Mouse (Mus musculus): ENCODE results near the gene Tarsl2. TPM values are rescaled to one million over a fixed set of nuclear protein-coding genes. Genes with fewer than 3 reads are reported as not detected.

The Tarsl2 gene
- 10 to 100 TPM; 40.1 to 41.8 (median 40.6) TPM for total RNA-seq (2022)

DNA sequence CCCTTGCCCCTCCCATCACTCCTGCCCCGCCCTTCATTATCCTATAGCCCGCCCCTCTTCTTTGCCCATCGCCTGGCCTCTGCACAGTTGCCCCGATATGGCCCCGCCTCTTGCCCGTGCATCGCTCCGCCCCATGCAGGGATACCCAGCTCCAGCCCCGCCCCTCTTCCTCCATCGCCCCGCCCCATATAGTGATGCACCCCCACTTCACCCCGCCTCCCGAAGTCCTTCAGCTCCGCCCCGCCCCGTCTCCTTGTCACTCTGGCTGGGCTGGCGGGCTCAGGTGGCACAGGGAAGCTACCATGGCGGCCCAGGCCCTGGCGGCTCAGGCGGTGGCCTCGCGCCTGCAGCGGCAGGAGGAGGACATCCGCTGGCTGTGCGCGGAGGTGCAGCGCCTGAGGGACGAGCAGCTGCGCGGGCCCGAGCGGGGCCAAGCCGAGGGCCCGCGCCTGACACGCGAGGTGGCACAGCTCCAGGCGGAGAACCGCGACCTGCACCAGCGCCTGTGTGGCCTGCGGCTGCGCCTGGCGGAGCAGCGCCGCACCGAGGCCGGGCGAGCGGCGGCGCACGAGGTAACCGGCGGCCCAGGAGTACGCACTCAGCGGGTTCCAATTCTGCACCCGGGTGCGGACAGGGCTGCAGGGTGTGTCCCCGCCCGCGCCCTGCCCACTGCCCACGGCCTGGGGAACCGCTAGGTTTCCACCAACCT is at the start of gene Tarsl2:
Tarsl2 (plus strand) TSS at position 256 of the 709 bp plus-strand sequence.
- peak; percentile 86 to 94 for DNase-seq (ENCODE audit: low spot score in 2 of 2)

DNA sequence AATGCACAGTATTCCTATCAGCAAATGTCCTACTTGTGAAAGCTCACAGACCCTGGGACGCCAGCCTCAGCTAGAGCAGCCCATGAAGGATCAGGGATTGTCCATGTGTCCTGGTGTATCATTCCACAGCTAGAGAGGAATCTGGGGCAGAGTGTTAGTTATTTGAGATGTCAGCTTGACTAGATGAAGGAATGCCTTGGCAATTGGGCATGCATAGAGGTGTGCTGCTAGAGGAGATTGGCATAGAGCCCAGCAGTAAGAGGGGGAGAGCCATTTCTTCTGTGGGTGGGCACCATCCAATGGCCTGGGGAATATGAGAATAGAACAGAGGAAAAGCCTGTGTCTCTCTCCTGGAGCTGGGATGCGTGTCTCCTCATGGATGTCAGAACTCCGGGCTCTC is 38.6 kb upstream of the Tarsl2 start:
- peak in 1 of 2 experiments; percentile 28 for DNase-seq (ENCODE audit: low spot score in 2 of 2)

DNA sequence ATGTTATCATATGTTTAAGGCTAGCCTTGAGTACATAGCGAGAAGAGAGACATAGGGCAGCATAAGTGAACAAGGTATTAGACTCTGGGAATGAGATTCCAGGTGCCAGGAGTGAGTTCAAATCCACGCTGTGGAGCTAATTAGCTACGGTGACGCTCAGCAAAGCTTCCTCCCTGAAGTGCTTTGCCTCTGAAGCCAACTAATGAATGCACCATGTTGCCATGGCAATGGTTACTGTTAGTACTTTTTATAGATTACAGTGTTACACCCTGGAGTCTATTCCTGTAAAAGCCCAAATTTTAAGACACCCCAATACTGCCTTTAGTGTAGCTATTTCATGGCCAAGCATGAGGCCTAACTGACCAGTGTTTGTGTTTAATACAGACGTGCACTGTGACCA is 37.7 kb upstream of the Tarsl2 start:
- DNase-seq (ENCODE audit: low spot score in 2 of 2), result no peak

DNA sequence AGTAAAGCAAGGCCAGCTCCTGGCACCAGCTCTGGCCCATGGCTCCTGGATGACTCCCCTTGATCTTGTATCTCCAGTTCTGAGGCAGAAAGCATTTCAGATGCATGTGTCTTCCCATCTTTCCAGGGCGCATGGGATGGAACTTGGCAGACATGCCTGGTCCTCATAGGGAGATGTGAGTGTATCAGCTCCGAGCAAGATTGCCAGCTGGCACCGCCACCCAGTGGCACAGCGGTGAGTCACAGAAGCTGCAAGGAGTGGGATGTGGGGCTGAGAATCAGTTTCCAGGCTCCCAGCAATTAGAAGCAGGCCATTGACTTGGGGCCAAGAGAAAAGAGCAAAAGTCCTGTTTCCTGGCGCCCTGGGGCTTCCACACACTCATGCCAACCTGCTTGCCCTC is 34.5 kb upstream of the Tarsl2 start:
- peak; percentile 40 to 88 for DNase-seq (ENCODE audit: low spot score in 2 of 2)

DNA sequence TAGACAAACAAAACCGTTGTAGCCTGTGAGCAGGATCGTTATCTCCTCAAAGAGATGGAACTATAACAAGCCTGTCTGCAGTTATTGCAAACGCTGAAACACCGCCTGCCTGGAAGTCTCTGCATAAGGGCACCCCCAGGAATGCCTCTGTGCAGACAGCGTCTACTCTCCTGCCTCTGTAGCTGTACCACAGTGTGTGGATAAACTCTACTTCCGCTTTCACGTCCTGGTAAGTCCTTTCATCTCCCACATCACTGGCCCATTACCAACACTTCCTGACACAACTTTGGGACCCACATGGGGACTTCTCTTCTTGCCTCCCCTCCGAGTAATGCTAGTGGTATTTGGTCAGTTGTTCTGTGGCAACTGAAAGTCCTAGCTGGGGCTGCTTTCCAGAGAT is 34.0 kb upstream of the Tarsl2 start:
- DNase-seq (ENCODE audit: low spot score in 2 of 2), result no peak

DNA sequence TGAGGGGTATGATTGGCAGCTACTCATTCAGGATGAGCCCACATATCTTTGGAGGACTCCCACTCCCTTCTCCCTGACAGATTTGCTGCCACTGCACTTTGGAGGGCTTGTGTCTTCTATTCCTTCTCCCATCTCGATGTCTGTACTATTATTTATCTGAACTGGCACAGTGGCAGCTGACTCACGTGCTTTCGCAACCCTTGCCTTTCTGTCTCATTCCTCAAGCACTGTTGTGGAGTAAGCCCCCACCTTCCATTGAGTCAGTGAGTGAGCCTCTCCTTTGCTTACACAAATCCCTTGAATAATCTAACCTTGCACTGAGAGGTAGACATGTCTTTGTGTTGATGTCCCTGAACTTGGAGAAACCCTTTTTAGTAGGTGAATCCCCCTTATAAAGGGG is 33.4 kb upstream of the Tarsl2 start:
- DNase-seq (ENCODE audit: low spot score in 2 of 2), result no peak

DNA sequence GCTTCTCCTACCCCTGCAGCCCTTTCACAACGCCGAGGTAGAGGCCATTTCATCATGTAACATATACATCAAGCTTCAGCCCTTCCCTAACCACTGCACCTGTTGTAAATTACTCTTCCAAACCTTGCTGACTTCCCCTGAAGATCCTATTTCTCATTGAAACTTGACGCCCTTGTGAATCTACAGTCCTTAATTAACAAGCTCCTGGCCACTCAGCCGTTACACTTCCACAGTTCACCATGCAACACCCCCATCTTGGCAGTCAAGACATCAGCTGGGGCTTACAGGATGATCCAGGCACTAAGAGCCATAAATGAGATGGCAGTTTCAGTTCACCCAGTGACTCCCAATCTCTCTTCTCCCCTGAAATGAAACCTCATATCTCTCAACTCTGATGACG is 31.0 kb upstream of the Tarsl2 start:
- DNase-seq (ENCODE audit: low spot score in 2 of 2), result no peak

DNA sequence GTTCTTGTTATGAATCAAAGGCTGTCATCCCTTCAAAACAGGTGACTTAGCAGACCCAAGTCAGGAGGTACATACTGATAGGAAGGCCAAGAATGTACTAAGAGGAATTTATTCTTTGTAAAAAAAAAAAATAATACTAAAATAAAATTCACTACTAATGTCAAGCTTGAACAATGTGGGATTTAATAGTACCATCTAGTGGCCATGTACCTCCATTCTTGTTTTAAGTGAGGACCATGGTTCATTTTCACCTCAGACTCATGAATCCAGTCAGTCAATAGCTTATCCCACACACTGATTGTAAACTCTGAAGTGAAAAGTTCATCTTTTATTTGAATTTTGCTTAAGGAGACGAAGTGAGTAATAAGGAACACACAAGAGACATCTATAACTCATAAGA is 25.9 kb upstream of the Tarsl2 start:
- DNase-seq (ENCODE audit: low spot score in 2 of 2), result no peak

DNA sequence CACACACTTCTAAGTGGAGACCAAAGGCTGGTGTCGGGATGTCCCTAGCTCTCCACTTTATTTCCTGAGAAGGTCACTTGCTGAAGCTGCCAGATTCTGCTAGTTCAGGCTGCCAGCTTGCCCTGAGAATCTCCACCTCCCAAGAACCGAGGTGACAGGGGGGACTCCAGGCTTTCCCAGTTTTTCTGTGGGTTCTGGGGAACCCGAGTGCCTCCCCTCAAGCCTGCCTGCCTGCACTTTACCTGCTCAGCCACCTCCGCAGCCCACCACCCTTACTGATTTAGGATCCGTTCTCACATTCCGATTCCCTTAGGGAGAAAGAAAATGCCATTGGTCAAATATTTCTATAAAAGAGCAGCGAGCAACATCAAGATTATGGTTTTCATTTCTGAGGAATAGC is 24.0 kb upstream of the Tarsl2 start:
- DNase-seq (ENCODE audit: low spot score in 2 of 2), result no peak

DNA sequence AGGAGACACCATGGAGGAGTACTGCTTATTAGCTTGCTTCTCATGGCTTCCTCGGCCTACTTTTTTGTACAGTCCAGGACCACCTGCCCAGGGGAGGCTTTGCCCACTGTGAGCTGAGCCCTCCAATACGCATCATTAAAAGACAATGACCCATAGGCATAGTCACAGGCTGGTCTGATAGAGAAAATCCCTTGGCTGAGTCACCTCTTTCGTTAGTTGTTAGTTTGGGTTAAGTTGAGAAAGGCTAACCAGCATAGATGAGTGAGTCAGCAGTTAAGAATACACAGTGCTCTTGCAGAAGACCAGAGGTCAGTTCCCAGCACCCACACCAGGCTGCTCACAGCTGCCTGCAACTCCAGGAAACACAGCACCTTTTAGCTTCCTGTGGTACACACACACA is 21.4 kb upstream of the Tarsl2 start:
- DNase-seq (ENCODE audit: low spot score in 2 of 2), result no peak

DNA sequence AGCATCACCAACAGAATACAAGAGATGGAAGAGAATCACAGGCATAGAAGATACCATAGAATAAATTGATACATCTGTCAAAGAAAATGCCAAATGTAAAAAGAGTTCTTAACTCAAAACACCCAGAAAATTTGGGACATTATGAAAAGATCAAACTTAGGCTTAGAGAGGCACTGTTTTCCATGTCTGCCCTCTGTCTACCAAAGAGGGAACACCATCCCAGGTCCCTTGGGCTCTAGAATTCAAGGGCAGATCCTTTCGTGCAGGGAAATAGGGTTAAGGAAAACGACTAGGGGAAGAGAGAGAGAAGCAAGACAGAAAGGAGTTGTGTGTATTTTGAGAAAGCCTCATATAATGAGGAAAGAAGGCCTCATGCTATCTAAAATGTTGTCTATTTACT is 19.2 kb upstream of the Tarsl2 start:
- no peak for DNase-seq (ENCODE audit: low spot score in 2 of 2)

DNA sequence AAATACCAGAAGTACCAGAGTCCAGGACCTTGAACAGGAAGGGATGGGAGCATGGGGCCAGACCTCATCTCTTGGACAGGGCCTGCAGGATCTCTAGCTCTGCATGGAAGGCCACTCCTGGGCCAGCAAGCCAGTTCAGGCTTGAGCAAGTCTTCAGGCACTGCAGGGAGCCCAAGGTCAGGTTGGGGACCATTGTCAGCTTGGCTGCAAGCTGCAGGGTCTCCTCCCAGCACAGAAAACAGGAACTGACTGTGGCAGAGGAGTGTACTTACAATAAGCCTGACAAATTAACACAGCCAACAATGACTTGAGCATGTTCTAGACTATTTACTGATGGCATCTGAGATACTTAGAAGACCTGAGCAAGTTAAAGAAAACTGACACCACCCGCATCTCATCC is 14.9 kb upstream of the Tarsl2 start:
- no peak for DNase-seq (ENCODE audit: low spot score in 2 of 2)

DNA sequence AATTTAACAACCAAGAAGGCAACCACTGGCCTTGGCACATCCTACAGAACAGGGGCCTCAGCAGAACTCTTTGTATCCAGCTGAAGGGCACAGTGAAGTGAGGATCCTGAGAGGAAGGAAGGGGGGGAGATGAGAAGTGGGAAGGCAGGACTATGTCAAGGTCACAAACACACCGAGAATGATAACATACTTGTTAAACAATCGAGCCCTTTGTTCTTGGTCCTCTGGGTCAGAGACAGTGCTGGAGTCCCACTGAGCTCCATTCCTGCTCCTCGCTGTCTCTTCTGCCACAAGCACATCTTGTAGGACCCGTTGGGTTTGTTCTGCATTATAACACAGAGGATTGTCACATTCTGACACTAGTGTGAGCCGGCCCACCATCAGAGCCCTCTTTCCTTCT is 14.0 kb upstream of the Tarsl2 start:
- DNase-seq (ENCODE audit: low spot score in 2 of 2), result no peak

DNA sequence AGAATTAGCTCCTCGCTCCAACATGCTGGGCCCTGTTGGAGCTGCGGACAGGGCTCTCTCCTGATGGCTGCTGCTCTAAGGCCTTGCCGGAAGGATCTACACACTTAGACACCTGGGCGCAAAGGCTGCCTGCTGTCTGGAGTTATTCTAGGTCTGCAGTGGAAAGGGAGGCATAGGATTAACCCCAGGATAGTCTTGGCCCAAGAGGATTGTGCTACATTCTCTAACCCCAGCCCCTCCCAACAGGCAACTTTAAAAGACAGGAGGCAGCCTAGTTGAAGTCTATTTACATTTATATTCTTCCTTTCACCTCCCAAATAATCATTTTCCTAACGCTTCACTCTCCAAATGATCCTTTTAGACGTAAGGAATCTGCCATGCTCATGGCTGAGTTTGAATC is 8.9 kb upstream of the Tarsl2 start:
- DNase-seq (ENCODE audit: low spot score in 2 of 2), result no peak

DNA sequence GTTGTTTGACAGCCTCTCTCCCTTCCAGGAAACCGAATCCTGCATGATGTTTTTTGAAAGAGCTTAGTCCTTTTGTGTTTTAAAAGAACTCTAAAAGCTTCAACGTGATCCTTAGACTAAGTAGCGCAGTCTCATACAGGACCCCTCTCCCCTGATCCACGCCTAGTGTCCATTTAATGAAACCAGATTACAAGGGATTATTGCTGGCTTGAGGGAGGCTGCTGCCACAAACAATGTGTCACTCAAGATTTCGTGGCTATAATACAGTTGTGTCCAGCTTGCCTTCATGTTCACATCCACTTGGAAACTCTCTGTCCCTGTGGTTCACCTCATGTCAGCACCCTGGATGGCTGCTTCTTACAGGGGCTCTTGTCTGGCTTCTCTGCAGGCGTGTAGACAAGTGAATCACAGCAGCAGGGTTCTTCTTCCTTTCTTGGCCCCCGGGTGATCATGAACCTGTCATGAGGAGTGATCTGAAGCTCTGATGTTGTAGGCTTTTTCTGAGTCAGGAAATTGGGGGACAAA is 8.3 kb upstream of the Tarsl2 start:
- no peak for DNase-seq (ENCODE audit: low spot score in 2 of 2)

DNA sequence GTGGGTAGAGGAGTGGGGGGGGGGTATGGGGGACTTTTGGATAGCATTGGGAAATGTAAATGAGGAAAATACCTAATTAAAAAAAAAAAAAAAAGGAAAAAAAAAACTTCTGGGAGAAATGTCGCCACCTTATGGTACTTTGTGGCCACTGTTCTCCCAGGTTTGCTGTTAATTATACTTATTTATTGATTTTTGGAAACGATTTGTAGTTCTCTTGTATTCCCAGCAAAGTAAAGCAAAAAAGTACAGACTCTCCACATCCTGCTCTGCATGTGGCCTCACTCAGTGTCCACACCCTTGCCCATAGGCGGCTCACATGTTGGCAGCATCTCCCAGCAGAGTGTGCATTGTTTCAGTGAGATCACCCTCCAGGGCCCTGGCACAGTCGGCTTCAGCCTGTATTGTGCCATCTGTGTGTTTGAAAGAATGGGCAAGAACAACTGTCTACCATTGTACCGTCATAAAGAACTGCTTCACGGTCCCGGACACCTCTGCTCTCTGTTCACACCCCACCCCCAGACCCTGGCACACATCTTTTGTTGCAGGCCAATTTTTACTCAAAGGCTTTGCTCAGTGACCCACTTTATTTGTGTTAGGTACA is 6.4 kb upstream of the Tarsl2 start:
- DNase-seq (ENCODE audit: low spot score in 2 of 2), result peak in 1 of 2 experiments; percentile 33

DNA sequence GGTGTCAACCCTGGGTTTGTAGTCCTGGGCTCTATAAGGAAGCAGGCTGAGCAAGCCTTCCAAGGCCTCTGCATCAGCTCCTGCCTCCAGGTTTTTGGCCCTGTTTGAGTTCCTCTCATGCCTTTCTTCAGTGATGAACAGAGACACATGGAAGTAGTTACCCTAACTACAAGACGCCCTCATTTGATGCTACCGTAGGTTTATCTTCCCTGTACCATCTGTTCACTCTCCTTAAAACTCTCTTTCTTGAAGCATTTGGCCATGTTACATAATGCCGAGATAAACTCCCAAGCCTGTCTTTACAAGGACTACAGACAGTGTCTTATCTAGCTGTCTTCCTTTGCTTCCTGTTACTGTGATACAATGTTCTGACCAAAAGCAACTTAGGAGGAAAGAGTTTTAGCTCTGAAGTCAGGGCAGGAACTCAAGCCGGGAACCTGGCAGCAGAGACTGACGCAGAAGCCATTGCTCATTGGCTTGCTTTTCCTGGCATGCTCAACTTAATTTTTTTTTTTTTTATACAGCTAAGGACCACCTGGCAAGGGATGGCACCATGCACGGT is 4.8 kb upstream of the Tarsl2 start:
- DNase-seq (ENCODE audit: low spot score in 2 of 2), result peak in 1 of 2 experiments; percentile 57

DNA sequence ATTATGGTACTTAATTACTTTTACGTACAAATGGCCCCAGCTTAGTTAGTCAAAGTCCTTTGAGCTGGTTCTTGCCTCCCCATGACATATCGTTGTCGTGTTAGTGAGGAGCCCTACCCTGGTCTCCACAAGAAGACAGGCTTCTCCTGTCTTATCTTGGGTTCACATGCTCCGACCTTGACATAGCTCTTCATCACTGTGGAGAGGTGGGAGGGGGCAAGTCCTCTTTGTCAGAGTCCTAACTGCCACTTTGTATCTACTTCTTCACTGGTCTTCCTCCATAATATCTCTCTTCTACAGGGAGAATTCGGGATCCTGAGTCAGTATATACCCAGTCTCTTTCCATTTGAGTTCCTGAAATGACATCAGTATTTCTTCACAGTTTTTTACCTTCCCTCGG is 4.0 kb upstream of the Tarsl2 start:
- no peak for DNase-seq (ENCODE audit: low spot score in 2 of 2)

DNA sequence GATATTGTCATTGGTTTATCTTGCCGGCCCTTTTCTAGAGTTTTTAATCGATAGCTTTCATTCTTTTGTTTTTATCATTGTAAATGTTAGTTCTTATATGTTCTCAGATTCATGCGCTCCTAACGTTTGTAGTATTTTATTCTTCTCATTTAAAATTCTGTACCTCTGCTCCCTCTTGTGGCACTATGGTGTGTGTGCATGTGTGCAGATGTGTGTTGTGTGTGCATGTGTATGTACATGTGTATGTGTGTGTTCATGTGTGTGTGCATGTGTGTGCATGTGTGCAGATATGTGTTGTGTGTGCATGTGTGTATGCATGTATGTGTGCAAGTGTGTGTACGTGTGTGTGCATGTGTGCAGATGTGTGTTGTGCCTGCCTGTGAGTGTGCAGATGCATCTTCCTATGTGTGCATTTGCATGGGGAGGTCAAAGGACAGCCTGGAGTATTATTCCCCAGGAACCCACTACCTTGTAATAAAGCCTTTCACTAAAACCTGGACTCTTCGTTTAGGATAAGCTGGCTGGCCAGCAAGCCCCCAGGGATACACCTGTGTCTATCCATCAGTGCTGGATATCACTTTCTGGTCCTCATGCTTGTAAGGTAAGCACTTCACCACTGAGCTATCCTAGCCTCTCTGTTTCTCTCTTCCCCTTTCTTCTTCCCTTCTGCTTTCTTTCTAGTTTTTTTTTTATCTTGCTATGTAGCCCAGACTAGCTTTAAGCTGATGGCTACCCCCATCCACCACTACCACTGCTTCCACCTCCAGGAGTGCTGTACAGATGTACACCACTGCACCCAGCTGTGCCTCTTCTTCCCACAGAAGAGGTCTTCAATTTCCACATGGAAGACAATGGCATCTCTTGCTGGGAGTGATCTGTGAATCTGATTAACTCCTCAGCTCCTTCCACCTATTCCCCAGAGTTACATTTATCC is 2.1 kb upstream of the Tarsl2 start:
- no peak for DNase-seq (ENCODE audit: low spot score in 2 of 2)

DNA sequence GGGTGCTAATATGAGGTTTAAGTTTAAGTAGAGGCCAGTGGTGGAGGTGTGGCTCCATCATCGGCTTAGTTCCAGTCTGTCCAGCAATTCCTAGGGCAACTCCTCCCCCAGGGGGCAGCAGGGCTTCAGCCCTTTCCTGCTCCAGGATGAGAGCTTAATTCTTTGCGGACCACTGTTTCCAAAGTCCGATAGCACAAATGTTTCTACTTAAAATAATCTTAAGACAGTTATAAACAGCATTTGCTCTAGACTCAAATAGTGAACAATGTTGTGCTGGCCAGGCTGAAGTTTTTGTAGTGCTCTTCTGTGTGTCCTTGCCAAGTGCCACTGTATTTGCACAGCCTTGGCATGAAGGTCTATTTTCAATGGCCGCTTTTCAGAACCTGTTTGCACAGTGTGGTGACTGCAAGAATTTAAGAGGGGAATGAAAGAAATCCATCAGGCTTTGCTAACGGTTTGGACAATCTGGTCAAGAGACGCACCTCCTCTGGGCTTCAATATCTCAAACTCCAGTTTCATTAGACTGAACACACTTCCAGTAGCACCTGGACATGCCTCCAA is 757 bp upstream of the Tarsl2 start:
- no peak for DNase-seq (ENCODE audit: low spot score in 2 of 2)

DNA sequence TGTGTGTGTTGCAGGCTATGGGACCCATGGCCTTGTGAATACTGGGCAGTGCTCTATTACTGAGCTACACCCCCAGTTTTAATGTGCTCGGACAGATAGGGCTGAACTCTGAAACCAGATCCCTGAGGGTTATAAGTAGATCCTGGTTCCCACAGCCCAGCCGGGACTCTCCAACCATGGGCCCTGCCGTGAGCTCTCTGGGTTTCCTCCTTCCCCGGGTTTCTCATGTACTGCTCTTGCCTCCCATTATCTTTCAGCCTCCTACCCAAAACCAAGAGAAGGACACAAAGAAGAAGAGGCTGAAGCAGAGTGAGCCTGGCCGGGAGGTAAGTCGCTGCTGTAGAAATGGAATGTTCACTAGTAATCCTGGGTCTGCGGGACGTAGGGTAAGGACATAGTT is 1.3 kb downstream of the Tarsl2 start:
- DNase-seq (ENCODE audit: low spot score in 2 of 2), result no peak

All from left cerebral cortex, adult 8-10 months (tissue).